Mouse (Mus musculus) embryonic facial prominence, embryonic 11.5 days (tissue): ENCODE measurements at regions not wholly inside any gene's neighbourhood (a gene's known extent, or its start where the extent isn't known, plus 50 kb on each side); places are given as distances from the start of the nearest gene placed in this dataset.

Experiments
- ATAC-seq: fragments of 200-750 bp; cut with Nextera tagmentation; replicated peaks from 2 replicates; pipeline ENCODE4 v1.8.0; 2017; ENCODE audit warnings: low read depth; ENCODE audit not compliant: insufficient number of reproducible peaks, low FRiP score, low TSS enrichment
- DNase-seq: peaks from one replicate; pipeline ENCODE4 v3.0.0-alpha.2; 2015; ENCODE audit warnings: low spot score
- H3K27ac ChIP-seq: fragments of 300-500 bp; sonication (generic); replicated peaks from 2 replicates; pipeline ENCODE4 v1.5.1; 2014; ENCODE audit warnings: mild to moderate bottlenecking, low read depth, low read length, control low read depth
- H3K27me3 ChIP-seq: fragments of 300-500 bp; sonication (generic); 2 replicates; pipeline ENCODE4 v1.6.1; 2014; ENCODE audit warnings: mild to moderate bottlenecking, low read length, moderate library complexity, mixed read lengths; ENCODE audit not compliant: control insufficient read depth, insufficient read depth
- H3K36me3 ChIP-seq: fragments of 300-500 bp; sonication (generic); replicated peaks from 2 replicates; pipeline ENCODE4 v1.6.1; 2014; ENCODE audit warnings: low read depth, mild to moderate bottlenecking, low read length, moderate library complexity, mixed read lengths; ENCODE audit not compliant: control insufficient read depth, insufficient read depth
- H3K4me1 ChIP-seq: fragments of 300-500 bp; sonication (generic); 2 replicates; pipeline ENCODE4 v1.6.1; 2014; ENCODE audit warnings: low read length, mixed read lengths; ENCODE audit not compliant: control insufficient read depth, insufficient read depth
- H3K4me2 ChIP-seq: fragments of 300-500 bp; sonication (generic); 2 replicates; pipeline ENCODE4 v1.6.1; 2014; ENCODE audit warnings: low read depth, mild to moderate bottlenecking, control low read depth, low read length, moderate library complexity
- H3K4me3 ChIP-seq: fragments of 300-500 bp; sonication (generic); 2 replicates; pipeline ENCODE4 v1.5.1; 2014; ENCODE audit warnings: low read depth, low read length, control low read depth
- H3K9ac ChIP-seq: fragments of 300-500 bp; sonication (generic); replicated peaks from 2 replicates; pipeline ENCODE4 v1.6.1; 2014; ENCODE audit warnings: mild to moderate bottlenecking, control low read depth, low read length
- H3K9me3 ChIP-seq: fragments of 300-500 bp; sonication (generic); replicated peaks from 2 replicates; pipeline ENCODE4 v1.6.1; 2016; ENCODE audit warnings: mild to moderate bottlenecking, low read length, inconsistent platforms, mixed read lengths; ENCODE audit not compliant: control insufficient read depth
- WGBS: fragments of 180-500 bp; shearing (Covaris S2); extraction: QIAGEN DNeasy Blood & Tissue Kit; methylation state at CpG from one replicate; pipeline ENCODE4 v1.1.7; 2014; 5-methylcytosine and 5-hydroxymethylcytosine counted together

DNA sequence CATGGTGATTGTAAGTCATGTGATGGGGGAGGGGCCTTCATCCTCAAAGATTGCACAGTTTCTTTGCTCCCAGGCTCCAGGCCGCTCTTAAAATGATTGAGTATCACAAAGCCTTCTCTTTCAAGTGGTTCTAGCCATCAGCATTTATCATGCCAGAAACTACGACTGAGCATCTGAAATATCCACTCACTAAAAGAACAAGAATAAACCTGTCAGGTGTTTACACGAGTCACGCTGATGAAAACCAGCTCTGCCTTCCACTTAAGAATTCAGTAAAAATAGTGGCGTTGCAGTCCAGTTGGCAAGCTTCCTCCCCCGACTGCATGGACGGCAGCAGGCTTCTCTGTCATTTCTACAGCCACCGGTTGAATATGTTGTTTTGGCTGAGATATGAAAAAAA, 136.2 kb downstream of the Ndufa10 start:
- no peak overlapping the region for H3K4me2 ChIP-seq
- no peaks in the 10 kb centered on the region for H3K4me1 ChIP-seq
- no peaks in the 10 kb centered on the region for H3K27me3 ChIP-seq
- ATAC-seq (no peak), DNase-seq (peak; percentile 19)
- H3K9ac ChIP-seq, result no peak overlapping the region
- H3K4me3 ChIP-seq, result no peak overlapping the region
- no peaks in the 10 kb centered on the region for H3K36me3 ChIP-seq
- H3K9me3 ChIP-seq, result no peaks in the 10 kb centered on the region
- no peak overlapping the region for H3K27ac ChIP-seq
- whole genome bisulfite sequencing, result 74% methylated on average over 8 of the region's 8 CpGs

DNA sequence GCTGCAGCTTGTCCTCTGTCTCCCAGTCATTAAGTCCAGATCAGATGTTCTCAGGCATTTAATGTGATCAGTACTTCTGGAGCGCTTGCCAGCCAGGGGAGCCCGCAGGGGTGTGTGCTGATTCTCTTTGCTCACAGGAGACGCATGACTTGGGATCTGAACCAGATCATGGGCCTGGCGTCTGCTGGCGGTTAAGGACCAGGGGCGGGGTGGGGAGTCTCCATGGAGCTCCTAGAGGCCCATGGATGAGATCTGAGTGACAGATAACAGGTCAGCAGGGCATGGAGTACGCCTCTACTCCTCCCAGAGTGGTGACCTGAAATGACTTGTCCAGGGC, 136.7 kb upstream of the Hdac4 start:
- Histone ChIP-seq H3K9me3 (no peaks in the 10 kb centered on the region), H3K4me3 (no peak overlapping the region), H3K27ac (no peak overlapping the region), H3K27me3 (no peaks in the 10 kb centered on the region), H3K4me1 (no peaks in the 10 kb centered on the region), H3K4me2 (no peak overlapping the region), H3K9ac (no peak overlapping the region), H3K36me3 (no peaks in the 10 kb centered on the region)
- 66% methylated on average over 7 of the region's 7 CpGs for WGBS
- ATAC-seq, result no peak
- no peak for DNase-seq

DNA sequence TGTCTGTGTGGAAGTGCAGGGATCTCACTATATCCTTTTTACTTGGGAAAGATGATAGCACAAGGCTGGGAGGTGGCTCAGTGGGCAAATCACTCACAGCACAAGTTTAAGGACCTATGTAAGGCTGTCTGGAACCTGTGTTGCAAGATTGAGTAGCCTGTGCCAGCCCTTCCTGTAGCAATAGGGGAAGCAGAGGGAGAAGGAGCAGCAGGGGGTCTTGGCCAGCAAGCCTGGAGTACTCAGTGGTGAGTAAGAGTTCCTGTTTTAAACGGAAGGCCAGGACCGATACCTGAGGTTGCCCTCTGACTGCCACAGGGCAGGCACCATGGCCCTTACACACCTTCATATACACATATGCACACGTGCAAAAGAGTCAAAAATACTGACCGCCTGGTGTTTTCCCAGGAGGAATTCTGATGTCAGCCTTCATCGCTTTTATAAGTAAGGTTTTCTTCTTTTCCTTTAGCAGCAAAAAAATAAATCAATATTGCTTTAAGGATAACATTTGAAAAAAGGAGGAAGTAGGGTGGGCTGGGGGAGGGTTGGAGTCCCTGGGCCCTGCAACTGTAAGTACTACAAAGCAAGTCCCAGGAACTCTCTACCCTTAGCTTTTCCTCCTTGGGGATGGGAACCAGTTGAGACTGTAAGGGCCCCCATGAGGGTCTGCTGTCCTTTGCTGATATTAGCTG, 136.2 kb upstream of the Hdac4 start:
- no peaks in the 10 kb centered on the region for H3K36me3 ChIP-seq
- H3K9me3 ChIP-seq, result no peaks in the 10 kb centered on the region
- no peak overlapping the region for H3K27ac ChIP-seq
- ATAC-seq (no peak), DNase-seq (no peak)
- H3K4me2 ChIP-seq, result no peak overlapping the region
- H3K4me1 ChIP-seq, result no peaks in the 10 kb centered on the region
- H3K9ac ChIP-seq, result no peak overlapping the region
- no peak overlapping the region for H3K4me3 ChIP-seq
- no peaks in the 10 kb centered on the region for H3K27me3 ChIP-seq
- 80% methylated on average over 5 of the region's 5 CpGs for whole genome bisulfite sequencing

GRCm38 (mm10) chr1:92330181-92330580, 134.7 kb upstream of the Hdac4 start:
- ATAC-seq (no peak), DNase-seq (no peak)
- Histone ChIP-seq H3K9ac (no peak overlapping the region), H3K4me2 (no peak overlapping the region), H3K4me1 (no peaks in the 10 kb centered on the region), H3K27ac (no peak overlapping the region), H3K36me3 (no peaks in the 10 kb centered on the region), H3K27me3 (no peaks in the 10 kb centered on the region), H3K9me3 (no peaks in the 10 kb centered on the region), H3K4me3 (no peak overlapping the region)
- WGBS, result 79% methylated on average over 5 of the region's 5 CpGs

DNA sequence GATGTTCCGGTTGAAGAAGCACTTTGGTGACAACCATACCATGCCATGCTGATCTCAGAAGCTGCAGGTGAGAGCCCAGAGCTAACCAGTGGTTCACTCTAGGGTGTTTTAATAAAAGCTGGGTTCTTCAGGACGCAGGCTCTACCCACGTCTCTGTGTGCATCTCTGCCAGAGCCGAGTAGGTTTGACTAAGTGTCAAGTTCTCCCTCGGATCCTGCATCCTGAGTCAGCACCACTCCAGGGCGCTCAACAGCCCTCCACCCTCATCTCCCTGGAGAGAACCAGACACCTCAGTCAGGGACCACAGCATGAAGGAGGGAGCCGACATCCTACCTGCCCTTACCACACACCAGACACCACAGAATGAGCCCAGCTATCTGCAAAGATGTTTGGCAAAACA, 134.0 kb upstream of the Hdac4 start:
- Histone ChIP-seq H3K4me2 (no peak overlapping the region), H3K27me3 (no peaks in the 10 kb centered on the region), H3K27ac (no peak overlapping the region), H3K9ac (no peak overlapping the region), H3K36me3 (no peaks in the 10 kb centered on the region), H3K4me3 (no peak overlapping the region), H3K9me3 (no peaks in the 10 kb centered on the region), H3K4me1 (no peaks in the 10 kb centered on the region)
- ATAC-seq (no peak), DNase-seq (no peak)
- WGBS, result 81% methylated on average over 7 of the region's 7 CpGs

- Histone ChIP-seq H3K4me1 (no peaks in the 10 kb centered on the region), H3K9me3 (no peaks in the 10 kb centered on the region), H3K27me3 (no peaks in the 10 kb centered on the region), H3K27ac (no peak overlapping the region), H3K9ac (no peak overlapping the region), H3K4me3 (no peak overlapping the region), H3K4me2 (no peak overlapping the region), H3K36me3 (no peaks in the 10 kb centered on the region)
- ATAC-seq (no peak), DNase-seq (no peak)
- 89% methylated on average over 6 of the region's 6 CpGs for WGBS
These were observed 131.6 kb upstream of the Hdac4 start for GRCm38 (mm10) chr1:92327141-92327540.

- H3K9ac ChIP-seq, result no peak overlapping the region
- no peak overlapping the region for H3K4me2 ChIP-seq
- H3K4me1 ChIP-seq, result no peaks in the 10 kb centered on the region
- DNase-seq (no peak), ATAC-seq (no peak)
- 90% methylated on average over 7 of the region's 7 CpGs for WGBS
- no peaks in the 10 kb centered on the region for H3K27me3 ChIP-seq
- H3K9me3 ChIP-seq, result no peaks in the 10 kb centered on the region
- no peak overlapping the region for H3K27ac ChIP-seq
- H3K36me3 ChIP-seq, result no peaks in the 10 kb centered on the region
- no peak overlapping the region for H3K4me3 ChIP-seq
These were observed 129.8 kb upstream of the Hdac4 start for GRCm38 (mm10) chr1:92325281-92325680.

DNA sequence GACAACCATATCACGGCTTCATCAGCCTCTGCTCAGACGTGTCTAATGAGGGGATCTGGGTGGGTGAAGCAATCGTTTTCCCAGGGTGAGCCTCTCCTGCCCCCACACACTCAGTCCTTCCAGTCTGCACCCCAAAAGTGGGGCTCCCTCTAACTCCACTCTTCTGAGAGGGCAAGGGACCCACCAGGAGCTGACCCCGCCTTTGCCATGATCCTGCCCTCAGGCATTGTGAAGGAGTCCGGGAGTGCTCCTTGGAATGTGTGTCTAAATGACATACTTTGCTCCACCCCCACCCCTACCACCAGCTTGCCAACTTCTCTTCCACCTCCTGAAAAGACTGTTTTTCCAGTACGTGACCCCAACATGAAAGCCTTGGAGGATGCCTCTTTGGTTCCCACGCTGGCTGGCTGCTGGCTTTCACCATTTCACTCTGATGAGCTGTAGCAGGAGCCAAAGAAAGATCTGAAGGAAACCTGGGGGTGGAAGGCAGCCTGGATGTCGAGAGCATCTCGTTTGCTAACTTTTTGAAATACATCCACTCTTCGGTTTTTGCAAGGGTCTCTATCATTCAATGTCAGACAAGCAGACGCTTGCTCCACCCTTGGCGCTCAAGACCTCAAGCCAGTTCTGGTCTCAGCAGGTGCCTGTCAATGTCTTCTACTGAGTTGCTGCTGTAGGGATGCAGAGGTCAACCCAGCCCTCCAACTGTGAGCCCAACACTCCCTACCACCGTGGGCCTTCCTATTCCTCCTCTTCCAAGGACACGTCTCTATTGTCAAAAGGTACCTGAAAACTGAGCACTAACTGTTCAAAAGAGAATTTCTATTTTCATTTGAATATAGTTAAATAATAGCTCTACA, 128.8 kb upstream of the Hdac4 start:
- no peak overlapping the region for H3K4me3 ChIP-seq
- no peaks in the 10 kb centered on the region for H3K27me3 ChIP-seq
- WGBS, result 55% methylated on average over 14 of the region's 14 CpGs
- no peaks in the 10 kb centered on the region for H3K4me1 ChIP-seq
- H3K27ac ChIP-seq, result no peak overlapping the region
- no peak for ATAC-seq
- H3K4me2 ChIP-seq, result no peak overlapping the region
- peak; percentile 20 for DNase-seq
- H3K9me3 ChIP-seq, result no peaks in the 10 kb centered on the region
- no peaks in the 10 kb centered on the region for H3K36me3 ChIP-seq
- no peak overlapping the region for H3K9ac ChIP-seq
